In the genomic region with DNA sequence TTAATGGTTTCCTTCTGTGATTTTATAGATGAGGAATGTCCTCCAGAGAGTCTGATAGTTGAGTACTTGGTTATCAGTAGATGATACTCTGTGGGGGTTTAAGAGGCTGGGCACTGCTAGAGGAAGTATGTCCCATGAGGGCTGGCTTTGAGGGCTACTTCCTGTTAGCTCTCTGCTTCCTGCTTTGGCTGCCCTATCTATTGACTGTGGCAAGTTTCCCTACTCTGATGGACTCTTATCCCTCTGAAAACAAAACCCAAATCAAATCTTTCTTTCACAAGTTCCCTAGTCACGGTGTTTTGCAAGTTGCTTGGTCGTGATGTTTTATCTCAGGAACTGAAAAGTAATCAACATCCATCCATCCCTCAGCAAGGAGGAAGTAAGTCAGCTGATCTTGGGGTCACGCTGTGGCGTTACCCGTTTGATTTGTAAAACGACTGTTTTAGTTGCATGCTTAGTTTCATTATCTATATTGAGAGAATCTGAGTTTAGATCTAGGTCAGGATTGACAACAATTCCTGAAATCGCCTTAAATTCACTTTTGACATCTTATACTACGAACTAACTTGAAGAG, we compare ENCODE assay signal across 10 mouse cellular contexts. TPM values are rescaled to one million over a fixed set of nuclear protein-coding genes. Genes with fewer than 3 reads are reported as not detected.
DNase-seq lines count a peak whose midpoint lies in the region; ATAC-seq and TF ChIP-seq lines count a peak whose summit lies in the region.
"Had no signal": no experiment of that assay in that cellular context is flagged by ENCODE, and none has a peak within 500 bp of the region (broad histone marks: within the 10 kb centered on the region; RNA-seq: fewer than 3 reads in every experiment).

No protein-coding gene starts in this region.

- no peak for TF ChIP-seq POLR2A in heart, adult 2 months (IDR thresholded peaks at IDR 0.05; ENCODE audit: insufficient read depth, low read depth, low read length)
- TF ChIP-seq POLR2A in bone marrow macrophage, adult 2 months (IDR thresholded peaks at IDR 0.05; ENCODE audit: borderline replicate concordance, low read depth, low read length), result no peak

- intact Hi-C loops in heart, adult 2 months (cut with DNase I), result no loop called here
- intact Hi-C loops in heart, postnatal 25 days (cut with DNase I), result no loop called here
- intact Hi-C loops in left cerebral cortex, postnatal 36 days (cut with DNase I), result no loop called here

- H3K79me2 ChIP-seq in heart, adult 2 months (replicated peaks; ENCODE audit: control insufficient read depth, insufficient read depth, low read length), result no peaks in the 10 kb centered on the region

- TF ChIP-seq CTCF in heart, adult 2 months (IDR thresholded peaks at IDR 0.05), result no peak
- TF ChIP-seq CTCF in bone marrow macrophage, adult 2 months (IDR thresholded peaks at IDR 0.05; ENCODE audit: low read depth, low read length), result no peak

- WGBS in heart, adult 2 months, result 38% methylated on average over 8 of the region's 8 CpGs
- 44% methylated on average over 8 of the region's 8 CpGs for WGBS in liver, embryonic 11.5 days
- 91% methylated on average over 8 of the region's 8 CpGs for WGBS in forebrain, embryonic 16.5 days

- H3K4me1 ChIP-seq in heart, adult 2 months (ENCODE audit: control insufficient read depth, insufficient read depth, low read length), result peaks cover 1% of the 10 kb centered on the region
- H3K4me1 ChIP-seq in bone marrow macrophage, adult 2 months (ENCODE audit: control insufficient read depth, insufficient read depth, low read length), result peaks cover 17% of the 10 kb centered on the region
- no peaks in the 10 kb centered on the region for H3K4me1 ChIP-seq in liver, embryonic 11.5 days (replicated peaks; ENCODE audit: control insufficient read depth, insufficient read depth, low read length)
- H3K4me1 ChIP-seq in forebrain, embryonic 16.5 days (replicated peaks; ENCODE audit: control insufficient read depth, insufficient read depth, low read length), result peaks cover 4% of the 10 kb centered on the region
- H3K4me1 ChIP-seq: hindbrain, embryonic 10.5 days had no signal

- H3K36me3 ChIP-seq in heart, adult 2 months (ENCODE audit: control insufficient read depth, insufficient read depth, low read length), result no peaks in the 10 kb centered on the region
- no peaks in the 10 kb centered on the region for H3K36me3 ChIP-seq in liver, embryonic 11.5 days (ENCODE audit: control insufficient read depth, insufficient read depth, low read length)
- no peaks in the 10 kb centered on the region for H3K36me3 ChIP-seq in forebrain, embryonic 16.5 days (ENCODE audit: control insufficient read depth, insufficient read depth)
- H3K36me3 ChIP-seq: hindbrain, embryonic 10.5 days had no signal

- H3K27ac ChIP-seq in heart, adult 2 months, result peak overlapping the region; percentile 43
- H3K27ac ChIP-seq in bone marrow macrophage, adult 2 months (ENCODE audit: insufficient read depth, low read depth, low read length), result peak overlapping the region; percentile 99
- H3K27ac ChIP-seq in liver, embryonic 11.5 days (ENCODE audit: low read depth, low read length), result no peak overlapping the region; the same call in 1 of the 2 replicates
- no peak overlapping the region for H3K27ac ChIP-seq in forebrain, embryonic 16.5 days (ENCODE audit: low read length)
- H3K27ac ChIP-seq: hindbrain, embryonic 10.5 days had no signal

- H3K4me3 ChIP-seq in heart, adult 2 months, result peak overlapping the region; percentile 9; the same call in 1 of the 2 replicates
- peak overlapping the region; percentile 50 for H3K4me3 ChIP-seq in bone marrow macrophage, adult 2 months (ENCODE audit: insufficient read depth, low read length)
- H3K4me3 ChIP-seq in liver, embryonic 11.5 days (ENCODE audit: low read depth, low read length), result no peak overlapping the region
- no peak overlapping the region for H3K4me3 ChIP-seq in forebrain, embryonic 16.5 days (replicated peaks; ENCODE audit: low read length)
- H3K4me3 ChIP-seq: hindbrain, embryonic 10.5 days had no signal

- no peak overlapping the region for H3K9ac ChIP-seq in heart, adult 2 months (ENCODE audit: low read depth, low read length)
- no peak overlapping the region for H3K9ac ChIP-seq in liver, embryonic 11.5 days (ENCODE audit: low read depth, low read length)
- H3K9ac ChIP-seq in forebrain, embryonic 16.5 days (replicated peaks; ENCODE audit: low read depth, low read length), result no peak overlapping the region

- ATAC-seq in liver, embryonic 11.5 days (replicated peaks; ENCODE audit: low FRiP score), result peak; percentile 36; the same call in 1 of the 2 replicates
- ATAC-seq in monocyte, adult 5-6 weeks (replicated peaks; ENCODE audit: insufficient number of reproducible peaks, low FRiP score, low TSS enrichment, poor library complexity, severe bottlenecking), result peak; percentile 88
- no peak for ATAC-seq in forebrain, embryonic 16.5 days
- no peak for ATAC-seq in erythroblast, adult 5-6 weeks (replicated peaks; ENCODE audit: low FRiP score, poor library complexity, severe bottlenecking)

- no peaks in the 10 kb centered on the region for H3K9me3 ChIP-seq in liver, embryonic 11.5 days (ENCODE audit: control insufficient read depth, low read length)
- H3K9me3 ChIP-seq in forebrain, embryonic 16.5 days (ENCODE audit: control insufficient read depth, low read length), result no peaks in the 10 kb centered on the region
- H3K9me3 ChIP-seq: hindbrain, embryonic 10.5 days had no signal

- peak in 1 of 2 experiments; percentile 47 for DNase-seq in heart, adult 2 months
- no peak for DNase-seq in heart, postnatal 25 days (ENCODE audit: low spot score)
- DNase-seq in liver, embryonic 11.5 days (ENCODE audit: low spot score), result no peak
- no peak for DNase-seq in left cerebral cortex, postnatal 36 days (ENCODE audit: low spot score in 2 of 2)
- DNase-seq: cerebellum, adult 9-10 months had no signal

- no peak overlapping the region for H3K4me2 ChIP-seq in liver, embryonic 11.5 days
- no peak overlapping the region for H3K4me2 ChIP-seq in forebrain, embryonic 16.5 days (ENCODE audit: low read length)

- no peak for TF ChIP-seq EP300 in heart, adult 2 months (IDR thresholded peaks at IDR 0.05; ENCODE audit: insufficient read depth, low read depth, low read length)

- H3K27me3 ChIP-seq in heart, adult 2 months (ENCODE audit: control insufficient read depth, insufficient read depth, low read length), result no peaks in the 10 kb centered on the region
- H3K27me3 ChIP-seq in liver, embryonic 11.5 days (replicated peaks; ENCODE audit: control insufficient read depth, insufficient read depth, low read length), result no peaks in the 10 kb centered on the region
- no peaks in the 10 kb centered on the region for H3K27me3 ChIP-seq in forebrain, embryonic 16.5 days (replicated peaks; ENCODE audit: control insufficient read depth, insufficient read depth, low read length)

RNA-seq across cellular contexts. Expression of gene Slc16a7, which starts 19.1 kb away (rescaled TPM):
- 10 to 100 TPM; 13.3 to 14.4 TPM for total RNA-seq in heart, adult 2 months (2021)
- polyA plus RNA-seq in heart, adult 2 months (2012; rRNA removed), result 7.9 and 10.9 TPM in 2 replicates
- 10 to 100 TPM; 13.1 to 13.3 TPM for total RNA-seq in heart, postnatal 25 days (2021)
- polyA plus RNA-seq in bone marrow macrophage, adult 2 months (2012; ENCODE audit: insufficient read depth, insufficient read length, missing spikeins), result 34.6 and 36.5 TPM in 2 replicates
- polyA plus RNA-seq in liver, embryonic 11.5 days (2014; fragmentation: Nextera tagmentation; extraction: Ambion mirVana), result 7.5 and 7.9 TPM in 2 replicates
- total RNA-seq in monocyte, adult 5-6 weeks (2017), result 13.7 to 31.0 TPM (median 27.2 TPM) in 3 replicates
- 9.3 and 10.2 TPM in 2 replicates for polyA plus RNA-seq in forebrain, embryonic 16.5 days (2015; fragmentation: Nextera tagmentation; extraction: Ambion mirVana)
- 10 to 100 TPM; 57.1 to 62.4 TPM for total RNA-seq in left cerebral cortex, postnatal 36 days (2021)
- 1.9 and 2.9 TPM in 2 replicates for total RNA-seq in erythroblast, adult 5-6 weeks (2015; ENCODE audit: low replicate concordance)
- 3.7 and 4.7 TPM in 2 replicates for total RNA-seq in erythroblast, adult 5-6 weeks (2017; ENCODE audit: low replicate concordance)

Comparison
In these comparisons a context has a peak if more than half of its experiments do, and no peak if none do; other contexts are left out.
1. H3K27ac ChIP-seq: peak in heart, adult 2 months (single experiment) and bone marrow macrophage, adult 2 months (single experiment); none in liver, embryonic 11.5 days (single experiment) and forebrain, embryonic 16.5 days (single experiment).
2. H3K4me3 ChIP-seq: peak in heart, adult 2 months (single experiment) and bone marrow macrophage, adult 2 months (single experiment); none in liver, embryonic 11.5 days (single experiment) and forebrain, embryonic 16.5 days (single experiment).
3. ATAC-seq: peak in liver, embryonic 11.5 days (single experiment) and monocyte, adult 5-6 weeks (single experiment); none in forebrain, embryonic 16.5 days (single experiment) and erythroblast, adult 5-6 weeks (single experiment).